Mouse (Mus musculus): Measurements from ENCODE around the gene Actrt3. TPM values are rescaled to one million over a fixed set of nuclear protein-coding genes. Genes with fewer than 3 reads are reported as not detected.
A peak's percentile ranks its signal among the peaks of the same experiment; 100 is the strongest.

Actrt3 gene
- total RNA-seq (2022), result 1 to 10 TPM in 2 of 4 experiments, under 1 TPM in 2; 0.95 to 1.9 (median 1.2) TPM

- DNase-seq (ENCODE audit: low spot score in 2 of 2), result peak; percentile 40 to 56
Observed at GRCm38 (mm10) chr3:30599711-30600545, at the start of gene Actrt3. Gene Actrt3, minus strand, starts transcription at chr3:30599939.

- no peak for DNase-seq (ENCODE audit: low spot score in 2 of 2)
Observed at GRCm38 (mm10) chr3:30648466-30648865, 48.7 kb upstream of the Actrt3 start.

GRCm38 (mm10) chr3:30647440-30648090 is 47.8 kb upstream of the Actrt3 start, which contains the start of gene Lrrc34:
Gene Lrrc34, minus strand, starts transcription at chr3:30647869.
- no peak for DNase-seq (ENCODE audit: low spot score in 2 of 2)

GRCm38 (mm10) chr3:30646761-30647160 is 47.0 kb upstream of the Actrt3 start:
- no peak for DNase-seq (ENCODE audit: low spot score in 2 of 2)

- DNase-seq (ENCODE audit: low spot score in 2 of 2), result no peak
Observed at GRCm38 (mm10) chr3:30644207-30644606, 44.5 kb upstream of the Actrt3 start, which contains the start of gene Lrriq4. Gene Lrriq4, plus strand, starts transcription at chr3:30644507.

- DNase-seq (ENCODE audit: low spot score in 2 of 2), result no peak
Observed at GRCm38 (mm10) chr3:30635629-30636028, 35.9 kb upstream of the Actrt3 start.

- no peak for DNase-seq (ENCODE audit: low spot score in 2 of 2)
Observed at GRCm38 (mm10) chr3:30633681-30634080, 33.9 kb upstream of the Actrt3 start.

GRCm38 (mm10) chr3:30620132-30620531 is 20.4 kb upstream of the Actrt3 start:
- no peak for DNase-seq (ENCODE audit: low spot score in 2 of 2)

- no peak for DNase-seq (ENCODE audit: low spot score in 2 of 2)
Observed at GRCm38 (mm10) chr3:30610930-30611329, 11.2 kb upstream of the Actrt3 start.

- no peak for DNase-seq (ENCODE audit: low spot score in 2 of 2)
Observed at GRCm38 (mm10) chr3:30608999-30609398, 9.3 kb upstream of the Actrt3 start.

GRCm38 (mm10) chr3:30603256-30603655 is 3.5 kb upstream of the Actrt3 start:
- DNase-seq (ENCODE audit: low spot score in 2 of 2), result no peak

- no peak for DNase-seq (ENCODE audit: low spot score in 2 of 2)
Observed at GRCm38 (mm10) chr3:30602740-30603098, 3.0 kb upstream of the Actrt3 start.

GRCm38 (mm10) chr3:30602065-30602739 is 2.5 kb upstream of the Actrt3 start, which contains the start of gene Mynn:
Gene Mynn, plus strand, starts transcription at chr3:30602065.
- peak; percentile 95 to 98 for DNase-seq (ENCODE audit: low spot score in 2 of 2)

- no peak for DNase-seq (ENCODE audit: low spot score in 2 of 2)
Observed at GRCm38 (mm10) chr3:30601610-30602064, 1.9 kb upstream of the Actrt3 start.

- peak; percentile 73 to 95 for DNase-seq (ENCODE audit: low spot score in 2 of 2)
Observed at GRCm38 (mm10) chr3:30601175-30601574, 1.4 kb upstream of the Actrt3 start.

- peak; percentile 26 to 47 for DNase-seq (ENCODE audit: low spot score in 2 of 2)
Observed at GRCm38 (mm10) chr3:30600717-30601116, 978 bp upstream of the Actrt3 start.

- DNase-seq (ENCODE audit: low spot score in 2 of 2), result no peak
Observed at GRCm38 (mm10) chr3:30597271-30597670, 2.5 kb downstream of the Actrt3 start.

GRCm38 (mm10) chr3:30595111-30595832 is 4.5 kb downstream of the Actrt3 start:
- DNase-seq (ENCODE audit: low spot score in 2 of 2), result peak in 1 of 2 experiments; percentile 26

- DNase-seq (ENCODE audit: low spot score in 2 of 2), result no peak
Observed at GRCm38 (mm10) chr3:30593719-30594485, 5.8 kb downstream of the Actrt3 start.

- no peak for DNase-seq (ENCODE audit: low spot score in 2 of 2)
Observed at GRCm38 (mm10) chr3:30592418-30592853, 7.3 kb downstream of the Actrt3 start.

Data from left cerebral cortex, adult 8-10 months (tissue).